Mouse (Mus musculus): ENCODE results near the gene Ttc33. TPM values are rescaled to one million over a fixed set of nuclear protein-coding genes. Genes with fewer than 3 reads are reported as not detected.

The Ttc33 gene
- 18.9 and 23.4 TPM in 2 replicates for polyA plus RNA-seq (2012; ENCODE audit: insufficient read depth, insufficient read length, missing spikeins)

DNA sequence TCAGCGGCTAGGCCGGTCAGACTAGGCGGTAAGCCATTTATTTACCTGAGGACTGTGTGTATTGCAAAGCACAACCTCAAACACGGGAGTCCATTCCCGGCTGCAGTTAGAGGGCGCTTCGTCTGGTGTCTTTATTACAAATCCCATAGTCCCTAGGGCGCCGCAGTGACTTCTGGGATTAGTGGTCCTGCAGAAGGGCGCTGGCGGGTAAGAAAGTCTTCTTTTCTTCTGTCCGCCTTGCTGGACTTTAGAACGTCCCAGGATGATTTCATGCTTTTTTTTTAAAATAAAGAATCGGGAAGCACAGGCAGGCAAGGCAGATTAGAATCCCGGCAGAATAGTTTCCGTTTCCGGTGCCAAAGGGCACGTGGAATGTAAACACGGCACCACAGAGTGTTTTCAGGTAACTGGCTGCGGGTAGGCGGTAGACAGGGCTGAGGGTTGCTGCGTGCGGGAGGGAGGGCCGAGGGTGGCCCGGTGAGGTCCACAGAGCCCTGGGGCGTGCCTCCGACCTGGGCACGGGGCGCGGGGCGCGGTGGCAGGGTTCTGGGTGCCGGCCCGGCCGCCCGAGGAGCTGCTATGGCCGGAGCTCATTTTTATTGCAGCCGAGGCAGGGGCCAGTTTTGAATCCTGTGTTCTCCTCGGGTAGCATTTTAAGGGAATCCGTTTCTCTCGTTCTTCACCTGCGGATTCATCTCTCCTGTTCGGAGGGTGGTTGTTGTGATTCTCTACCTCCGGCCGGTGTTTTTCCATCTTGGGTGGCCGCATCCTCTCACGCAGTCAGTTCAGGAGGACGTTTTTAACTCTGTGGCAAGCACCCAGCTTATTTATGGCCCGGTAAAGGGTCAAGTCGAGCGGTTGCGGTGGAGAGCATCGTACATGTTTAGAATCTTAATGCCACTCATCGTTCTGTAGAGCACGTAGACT is at the start of gene Ttc33:
TSS of gene Ttc33 (plus strand) at position 160 of the 927 bp plus-strand sequence.
- Histone ChIP-seq H3K27ac (replicated peaks; ENCODE audit: low read depth, low read length) (peak within 1 kb of the TSS; percentile 79), H3K4me1 (ENCODE audit: control insufficient read depth, insufficient read depth, insufficient read length, low read length) (no peaks in the 10 kb centered on the region)

DNA sequence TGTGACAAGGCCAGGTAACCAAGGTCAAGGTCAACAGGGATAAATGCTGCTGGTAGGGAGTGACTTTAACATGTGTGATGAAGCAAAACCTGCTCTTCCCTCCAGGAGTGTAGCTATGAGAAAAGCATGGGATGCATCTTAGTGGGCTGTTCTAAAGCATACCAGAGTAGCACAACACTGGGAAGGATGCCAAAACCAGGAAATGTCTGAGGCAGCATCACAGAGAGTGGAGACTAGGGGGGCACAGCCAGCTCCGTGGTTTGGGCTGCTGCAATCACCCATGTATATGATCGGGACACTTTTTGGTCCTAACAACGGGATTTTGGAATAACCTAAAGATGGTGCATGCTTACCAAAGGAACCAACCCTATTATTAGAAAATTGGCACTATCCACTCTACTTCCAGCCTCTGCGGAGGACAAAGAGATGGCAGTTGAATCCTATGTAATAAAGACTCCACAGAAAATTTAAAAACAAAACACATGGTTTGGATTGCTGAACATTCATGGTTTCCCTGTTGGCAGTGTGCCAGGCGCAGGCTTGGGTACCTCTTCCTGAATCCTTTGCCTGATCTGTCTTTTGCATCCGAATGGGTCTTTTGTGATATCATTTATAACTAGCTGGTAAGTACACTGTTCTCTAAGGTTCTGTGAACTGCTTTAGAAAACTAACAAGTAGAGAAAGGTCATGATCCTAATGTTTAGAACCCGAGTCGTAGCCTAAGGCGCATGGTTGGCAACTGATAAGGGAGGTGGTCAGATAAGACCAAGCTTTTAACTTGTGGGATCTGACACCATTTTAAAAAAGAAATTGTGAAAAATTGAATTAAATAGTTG is 47.1 kb upstream of the Ttc33 start:
- Histone ChIP-seq H3K4me3 (ENCODE audit: insufficient read depth, low read depth, low read length) (no peak overlapping the region), H3K27ac (replicated peaks; ENCODE audit: low read depth, low read length) (no peak overlapping the region), H3K4me1 (ENCODE audit: control insufficient read depth, insufficient read depth, insufficient read length, low read length) (no peaks in the 10 kb centered on the region)

More for the DNA sequence above, at the start of gene Ttc33:
- H3K4me3 ChIP-seq (ENCODE audit: insufficient read depth, low read depth, low read length): peak within 1 kb of the TSS; percentile 96

DNA sequence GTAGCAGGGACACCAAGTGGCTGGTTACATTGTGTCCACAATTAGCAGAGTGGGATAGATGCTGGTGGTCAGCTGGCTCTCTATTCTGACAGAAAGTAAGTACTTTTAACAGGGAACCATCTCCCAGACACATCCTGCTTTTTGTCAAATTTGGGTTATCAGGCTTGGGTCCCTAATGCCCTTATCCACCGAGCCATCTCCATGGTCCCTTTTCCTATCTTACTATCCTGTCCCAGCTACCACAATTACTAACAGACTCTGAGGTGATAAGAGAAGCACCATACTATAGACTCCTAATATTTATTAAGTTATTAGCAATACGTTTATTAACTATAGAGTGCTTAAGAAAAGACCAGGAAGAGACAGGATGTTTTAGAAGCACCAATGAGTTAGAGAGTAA is 46.0 kb upstream of the Ttc33 start:
- H3K4me1 ChIP-seq (ENCODE audit: control insufficient read depth, insufficient read depth, insufficient read length, low read length): no peaks in the 10 kb centered on the region
- no peak overlapping the region for H3K4me3 ChIP-seq (ENCODE audit: insufficient read depth, low read depth, low read length)
- no peak overlapping the region for H3K27ac ChIP-seq (replicated peaks; ENCODE audit: low read depth, low read length)

DNA sequence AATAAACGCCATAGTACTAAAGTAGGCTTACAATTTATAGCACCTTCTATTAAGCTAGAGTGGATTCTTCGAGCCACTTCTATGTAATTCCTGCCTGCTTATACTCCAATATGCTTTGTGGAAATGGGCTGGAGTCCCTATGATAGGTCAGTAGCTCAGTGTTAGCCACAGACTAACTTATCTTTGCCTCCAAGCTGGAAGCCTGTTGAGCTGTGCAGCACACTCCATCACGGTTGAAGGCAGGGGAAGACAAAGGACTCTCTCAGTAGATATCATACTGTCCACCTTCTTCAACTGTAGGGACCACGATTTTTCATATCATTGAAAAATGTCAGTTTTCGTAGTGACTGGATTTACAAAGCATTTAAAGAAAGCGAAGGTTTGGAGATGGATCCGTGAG is 45.5 kb upstream of the Ttc33 start:
- Histone ChIP-seq H3K27ac (replicated peaks; ENCODE audit: low read depth, low read length) (no peak overlapping the region), H3K4me1 (ENCODE audit: control insufficient read depth, insufficient read depth, insufficient read length, low read length) (peaks cover under 1% of the 10 kb centered on the region; the same call in 1 of the 2 replicates), H3K4me3 (ENCODE audit: insufficient read depth, low read depth, low read length) (no peak overlapping the region)

DNA sequence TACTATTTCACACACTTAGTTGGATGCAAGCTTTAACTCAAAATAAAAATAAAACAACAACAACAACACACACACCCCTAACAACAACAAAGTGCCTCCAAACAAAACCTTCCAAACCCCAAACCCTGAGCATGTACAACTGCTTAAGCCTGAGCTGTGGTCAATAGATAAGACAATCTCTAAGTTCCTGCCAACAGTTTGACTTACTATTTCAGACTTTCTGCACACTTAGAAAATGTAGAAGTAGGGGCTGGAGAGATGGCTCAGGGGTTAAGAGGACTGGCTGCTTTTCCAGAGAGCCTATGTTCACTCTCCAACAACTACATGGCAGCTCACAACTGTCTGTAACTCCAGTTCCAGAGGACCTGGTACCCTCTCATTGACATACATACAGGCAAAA is 45.0 kb upstream of the Ttc33 start:
- peaks cover 5% of the 10 kb centered on the region; the same call in 1 of the 2 replicates for H3K4me1 ChIP-seq (ENCODE audit: control insufficient read depth, insufficient read depth, insufficient read length, low read length)
- no peak overlapping the region for H3K4me3 ChIP-seq (ENCODE audit: insufficient read depth, low read depth, low read length)
- H3K27ac ChIP-seq (replicated peaks; ENCODE audit: low read depth, low read length): no peak overlapping the region

DNA sequence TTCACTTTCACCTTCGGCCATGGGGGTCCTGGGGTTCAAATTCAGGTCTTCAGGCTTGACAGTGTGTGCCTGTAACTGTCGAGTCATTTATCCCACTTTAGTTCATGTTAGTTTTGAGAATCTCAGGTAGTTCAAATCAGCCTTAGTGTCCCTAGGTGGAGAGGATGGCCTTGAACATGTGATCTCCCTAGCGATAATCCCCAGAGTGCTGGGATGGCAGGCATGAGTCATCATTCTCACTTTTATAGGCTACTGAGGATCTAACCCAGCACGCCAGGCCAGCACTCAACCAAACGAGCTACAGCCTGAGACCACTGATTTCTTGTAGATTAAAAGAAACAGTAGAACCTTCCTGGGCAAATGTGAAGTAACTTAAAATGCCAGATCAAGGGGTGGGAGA is 43.3 kb upstream of the Ttc33 start:
- H3K4me1 ChIP-seq (ENCODE audit: control insufficient read depth, insufficient read depth, insufficient read length, low read length): peaks cover 8% of the 10 kb centered on the region; the same call in 1 of the 2 replicates
- no peak overlapping the region for H3K4me3 ChIP-seq (ENCODE audit: insufficient read depth, low read depth, low read length)
- H3K27ac ChIP-seq (replicated peaks; ENCODE audit: low read depth, low read length): peak overlapping the region; percentile 28; the same call in 1 of the 2 replicates

DNA sequence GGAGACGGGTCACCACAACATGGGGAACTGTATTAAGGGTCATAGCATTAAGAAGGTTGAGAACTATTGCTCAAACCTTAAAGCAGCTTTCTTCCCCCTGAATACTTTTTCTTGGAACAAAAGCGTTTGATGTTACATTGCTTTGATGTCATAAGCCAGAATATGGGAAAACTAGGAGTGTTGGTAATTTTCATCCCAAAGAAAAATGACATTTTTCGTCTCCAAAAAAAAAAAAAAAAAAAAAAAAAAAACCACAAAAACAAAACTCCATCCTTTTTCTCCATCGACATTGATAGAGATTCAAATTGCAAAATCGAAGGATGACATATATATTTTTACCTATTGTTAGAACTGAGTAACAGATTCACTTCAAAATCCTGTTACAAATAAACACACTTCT is 42.6 kb upstream of the Ttc33 start:
- Histone ChIP-seq H3K4me3 (ENCODE audit: insufficient read depth, low read depth, low read length) (no peak overlapping the region), H3K27ac (replicated peaks; ENCODE audit: low read depth, low read length) (no peak overlapping the region), H3K4me1 (ENCODE audit: control insufficient read depth, insufficient read depth, insufficient read length, low read length) (peaks cover 8% of the 10 kb centered on the region; the same call in 1 of the 2 replicates)

DNA sequence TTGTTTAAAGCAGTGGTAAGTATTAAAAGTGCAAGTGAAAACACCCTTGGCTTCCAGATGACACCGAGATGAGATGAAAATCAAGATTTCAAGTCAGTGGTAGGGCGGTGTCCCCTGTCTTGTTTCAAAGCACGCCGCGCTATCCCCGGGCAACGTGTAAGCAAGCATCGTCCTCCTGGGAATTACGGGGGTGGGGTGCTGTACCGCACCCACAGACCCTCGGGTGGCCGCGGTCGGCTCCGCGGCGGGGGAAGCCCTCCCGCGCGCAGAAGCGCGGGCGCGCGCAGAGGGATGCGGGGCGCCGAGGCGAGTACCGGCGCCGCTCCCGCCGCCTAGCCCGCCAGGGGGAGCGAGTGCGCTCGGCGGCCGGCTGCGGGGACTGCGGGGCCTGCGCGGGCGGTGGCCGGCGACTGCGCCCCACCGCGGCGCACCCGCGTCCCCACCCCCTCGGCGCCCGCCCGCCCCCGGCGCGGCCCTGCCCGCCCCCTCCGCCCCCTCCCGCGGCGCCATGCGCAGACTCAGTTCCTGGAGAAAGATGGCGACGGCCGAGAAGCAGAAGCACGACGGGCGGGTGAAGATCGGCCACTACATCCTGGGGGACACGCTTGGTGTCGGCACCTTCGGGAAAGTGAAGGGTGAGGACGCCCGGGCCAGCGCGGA is 41.8 kb upstream of the Ttc33 start, which contains the start of gene Prkaa1:
TSS of gene Prkaa1 (plus strand) at position 501 of the 660 bp plus-strand sequence.
- H3K27ac ChIP-seq (replicated peaks; ENCODE audit: low read depth, low read length): peak within 1 kb of the TSS; percentile 58
- peak within 1 kb of the TSS; percentile 96 for H3K4me3 ChIP-seq (ENCODE audit: insufficient read depth, low read depth, low read length)
- peaks cover 10% of the 10 kb centered on the region; the same call in 1 of the 2 replicates for H3K4me1 ChIP-seq (ENCODE audit: control insufficient read depth, insufficient read depth, insufficient read length, low read length)

DNA sequence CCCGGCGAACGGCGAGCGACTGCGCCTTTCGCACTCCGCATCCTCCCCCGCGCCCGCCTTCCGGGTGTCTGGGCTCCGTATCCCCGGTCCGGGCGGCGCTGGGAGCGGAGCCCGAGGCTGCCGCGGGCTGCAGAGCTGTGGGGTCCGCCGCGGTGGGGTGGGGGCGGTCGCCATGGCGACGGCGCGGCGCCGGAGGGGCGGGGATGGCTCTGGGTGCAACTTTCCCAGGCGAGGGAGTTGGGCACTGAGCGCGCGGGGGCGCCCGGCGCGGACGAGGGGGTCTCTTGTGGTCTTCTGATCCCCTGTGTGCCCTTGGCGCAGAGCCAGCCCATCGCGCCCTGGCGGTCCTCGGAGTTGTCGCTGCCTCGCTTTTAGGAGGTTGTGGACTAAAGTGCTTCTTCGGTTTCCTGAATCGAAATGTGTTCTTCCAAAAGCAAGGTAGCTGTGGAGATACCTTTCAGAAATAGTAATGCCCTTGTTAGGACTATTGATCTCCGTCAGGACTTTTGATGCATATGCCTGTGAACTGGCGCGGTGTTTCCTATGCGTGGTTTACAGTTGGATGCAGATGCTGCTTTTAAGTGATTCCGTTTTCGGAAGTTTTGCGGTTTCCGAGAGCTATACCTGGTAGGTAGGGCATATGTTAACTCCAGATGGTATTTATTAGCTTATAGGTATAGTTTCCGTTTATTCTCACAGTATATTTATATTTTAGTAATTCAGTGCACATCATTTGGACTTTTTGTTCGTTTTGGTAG is 41.1 kb upstream of the Ttc33 start:
- Histone ChIP-seq H3K4me1 (ENCODE audit: control insufficient read depth, insufficient read depth, insufficient read length, low read length) (peaks cover 12% of the 10 kb centered on the region; the same call in 1 of the 2 replicates), H3K27ac (replicated peaks; ENCODE audit: low read depth, low read length) (peak overlapping the region; percentile 58; the same call in 1 of the 2 replicates), H3K4me3 (ENCODE audit: insufficient read depth, low read depth, low read length) (peak overlapping the region; percentile 79)

DNA sequence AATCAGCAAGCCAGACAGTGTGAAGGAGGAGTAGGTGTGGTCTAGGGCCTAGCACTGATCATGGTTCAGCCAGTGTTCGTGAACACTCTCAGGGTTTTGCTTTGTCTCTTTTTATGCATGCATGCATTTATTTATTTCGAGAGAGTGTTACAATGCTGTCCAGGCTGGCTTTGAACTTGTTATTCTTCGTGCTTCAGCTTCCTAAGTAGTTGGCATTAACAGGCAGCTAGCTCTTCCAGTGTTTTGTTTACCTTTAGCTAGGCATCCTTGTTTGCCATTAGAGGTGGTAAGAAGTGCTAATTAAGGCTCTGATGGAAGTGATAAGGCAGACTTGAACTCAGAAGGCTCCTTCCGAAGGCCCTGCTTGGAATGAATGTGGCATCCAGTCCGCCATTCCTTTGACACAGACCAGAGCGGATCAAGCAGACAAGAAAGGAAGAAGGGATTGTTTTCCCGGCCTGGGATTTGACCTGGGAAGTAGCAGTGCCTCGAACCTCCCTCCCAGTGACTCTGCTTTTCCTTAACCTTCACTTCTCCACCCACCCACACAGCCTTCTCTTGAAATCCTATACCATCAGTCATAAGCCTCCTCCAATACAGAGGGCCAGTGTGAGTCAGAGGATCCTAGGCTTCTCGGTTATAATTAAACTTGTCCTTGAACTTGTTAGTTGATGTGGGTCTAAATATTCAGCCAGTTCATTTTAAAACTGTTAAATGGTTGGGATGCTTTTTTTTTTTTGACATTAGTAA is 40.0 kb upstream of the Ttc33 start:
- peak overlapping the region; percentile 7 for H3K27ac ChIP-seq (replicated peaks; ENCODE audit: low read depth, low read length)
- H3K4me1 ChIP-seq (ENCODE audit: control insufficient read depth, insufficient read depth, insufficient read length, low read length): peaks cover 19% of the 10 kb centered on the region
- peak overlapping the region; percentile 18 for H3K4me3 ChIP-seq (ENCODE audit: insufficient read depth, low read depth, low read length)

DNA sequence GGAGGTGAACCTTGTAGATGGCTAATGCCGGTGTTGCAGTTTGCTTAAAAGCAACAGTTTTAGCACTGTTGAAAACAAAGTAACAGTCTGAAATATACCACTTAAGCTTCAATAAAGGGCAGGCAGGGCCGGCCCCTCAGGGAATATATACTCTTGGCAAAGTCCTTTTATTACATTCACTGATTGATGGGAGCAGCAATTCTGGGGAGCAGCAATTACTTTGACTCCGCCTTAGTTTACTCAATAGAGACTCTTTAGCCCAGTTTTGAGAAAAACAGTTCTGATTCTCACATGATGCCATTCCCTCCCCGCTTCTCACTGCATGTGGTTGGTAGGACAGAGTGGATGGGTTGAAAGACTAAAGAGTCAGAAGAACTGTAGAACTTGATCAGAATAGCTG is 36.1 kb upstream of the Ttc33 start:
- peak overlapping the region; percentile 76 for H3K27ac ChIP-seq (replicated peaks; ENCODE audit: low read depth, low read length)
- peaks cover 19% of the 10 kb centered on the region for H3K4me1 ChIP-seq (ENCODE audit: control insufficient read depth, insufficient read depth, insufficient read length, low read length)
- no peak overlapping the region for H3K4me3 ChIP-seq (ENCODE audit: insufficient read depth, low read depth, low read length)

DNA sequence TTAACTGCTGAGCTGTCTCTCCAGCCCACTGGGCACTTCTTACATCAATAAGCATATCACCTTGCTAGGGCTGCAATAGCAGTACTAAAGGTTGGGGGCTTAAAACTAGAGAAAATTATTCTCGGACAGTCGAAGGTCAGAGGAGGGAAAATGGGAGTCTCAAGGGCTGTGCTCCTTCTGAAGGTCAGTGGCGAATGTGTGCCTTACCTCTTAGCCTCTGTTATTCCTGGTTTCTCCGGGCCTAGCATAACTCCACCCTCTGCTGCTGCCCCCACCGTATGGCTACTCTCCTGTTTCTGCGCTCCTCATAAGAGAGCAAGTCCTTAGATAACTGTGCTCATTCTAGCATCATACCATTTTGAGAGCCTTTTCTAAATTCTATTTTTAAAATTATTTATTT is 33.2 kb upstream of the Ttc33 start:
- no peak overlapping the region for H3K4me3 ChIP-seq (ENCODE audit: insufficient read depth, low read depth, low read length)
- H3K4me1 ChIP-seq (ENCODE audit: control insufficient read depth, insufficient read depth, insufficient read length, low read length): peaks cover 22% of the 10 kb centered on the region
- no peak overlapping the region for H3K27ac ChIP-seq (replicated peaks; ENCODE audit: low read depth, low read length)

DNA sequence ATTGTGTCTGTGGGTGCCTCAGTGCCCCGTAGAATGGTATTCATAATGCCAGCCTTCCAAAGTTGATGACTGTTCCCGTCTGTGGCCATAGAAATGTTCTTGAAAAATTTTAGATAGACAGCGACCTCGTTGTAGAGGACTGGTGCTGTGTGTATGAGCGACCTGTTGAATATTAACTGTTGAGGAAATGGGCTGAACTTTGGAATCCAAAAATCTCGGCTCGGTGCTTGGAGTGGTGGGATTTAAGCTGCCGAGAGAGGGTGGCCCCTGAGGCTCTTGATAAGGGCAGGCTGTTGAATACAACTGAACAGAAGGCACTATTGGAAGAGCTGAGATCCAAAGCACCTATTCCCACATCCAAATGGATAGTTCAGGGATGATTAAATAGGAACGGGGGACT is 30.7 kb upstream of the Ttc33 start:
- Histone ChIP-seq H3K4me1 (ENCODE audit: control insufficient read depth, insufficient read depth, insufficient read length, low read length) (peaks cover 24% of the 10 kb centered on the region), H3K27ac (replicated peaks; ENCODE audit: low read depth, low read length) (no peak overlapping the region), H3K4me3 (ENCODE audit: insufficient read depth, low read depth, low read length) (no peak overlapping the region)

Measured in brown adipose tissue, adult 24 weeks (tissue).